Mouse (Mus musculus): ENCODE results near the gene Gdap1l1. TPM values are rescaled to one million over a fixed set of nuclear protein-coding genes. Genes with fewer than 3 reads are reported as not detected.
A peak's percentile ranks its signal among the peaks of the same experiment; 100 is the strongest.

Gdap1l1 gene
- total and polyA plus RNA-seq, 2 experiments from 2014 or later: 147 to 182 TPM

DNA sequence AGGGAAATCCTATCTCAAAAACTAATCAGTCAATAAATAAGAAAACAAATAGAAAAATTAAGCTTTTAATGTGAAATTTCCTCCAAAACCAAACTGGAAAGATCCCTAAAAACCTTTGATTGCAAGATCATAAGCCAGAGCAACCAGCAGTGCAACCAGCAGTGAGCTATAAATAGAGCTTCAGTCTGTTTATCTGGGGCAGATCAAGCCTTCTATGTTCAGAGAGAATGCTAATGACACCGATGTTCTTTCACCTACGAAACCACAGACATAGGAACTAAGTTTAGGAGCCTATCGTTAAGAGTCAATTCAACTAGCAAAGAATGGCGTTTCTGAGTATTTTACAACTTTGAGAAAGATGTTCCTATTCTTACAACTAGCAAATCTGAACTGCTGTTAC lies 26.4 kb upstream of the Gdap1l1 start:
- Histone ChIP-seq H3K4me3 (ENCODE audit: low read depth, low read length) (no peak overlapping the region), H3K27me3 (ENCODE audit: insufficient read depth, low read length) (no peaks in the 10 kb centered on the region), H3K4me1 (ENCODE audit: insufficient read depth, low read length) (no peaks in the 10 kb centered on the region), H3K27ac (ENCODE audit: low read depth, low read length) (no peak overlapping the region), H3K9ac (replicated peaks; ENCODE audit: low read length, poor library complexity, severe bottlenecking) (no peak overlapping the region), H3K36me3 (ENCODE audit: insufficient read depth, low read length) (peaks cover 40% of the 10 kb centered on the region), H3K4me2 (ENCODE audit: low read depth, low read length, poor library complexity, severe bottlenecking) (no peak overlapping the region), H3K9me3 (ENCODE audit: low read length) (no peaks in the 10 kb centered on the region)
- DNase-seq (ENCODE audit: low spot score) (no peak), ATAC-seq (ENCODE audit: low FRiP score) (no peak)
- 85% methylated on average over 4 of the region's 4 CpGs for WGBS
- TF ChIP-seq CTCF (IDR thresholded peaks at IDR 0.05): no peak

DNA sequence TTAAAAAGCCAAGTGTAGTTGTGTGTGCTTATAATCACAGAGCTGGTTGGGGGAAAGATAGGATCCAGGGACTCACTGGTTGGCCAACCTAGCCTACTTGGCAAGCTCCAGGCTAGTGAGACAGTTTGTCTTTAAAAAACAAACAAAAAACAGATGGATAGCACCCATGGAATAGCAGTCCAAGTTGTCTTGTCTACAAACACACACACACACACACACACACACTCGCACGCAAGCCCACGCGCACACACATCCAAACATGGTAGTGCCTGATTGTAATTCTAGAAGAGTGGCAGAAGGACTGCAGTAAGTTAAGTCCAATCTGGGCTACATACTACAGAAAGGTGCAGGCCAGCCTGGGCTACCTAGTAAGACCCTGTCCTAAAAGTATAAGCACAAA lies 25.9 kb upstream of the Gdap1l1 start:
- no peak for TF ChIP-seq CTCF (IDR thresholded peaks at IDR 0.05)
- no peaks in the 10 kb centered on the region for H3K9me3 ChIP-seq (ENCODE audit: low read length)
- no peak overlapping the region for H3K4me2 ChIP-seq (ENCODE audit: low read depth, low read length, poor library complexity, severe bottlenecking)
- no peak for ATAC-seq (ENCODE audit: low FRiP score)
- H3K9ac ChIP-seq (replicated peaks; ENCODE audit: low read length, poor library complexity, severe bottlenecking): no peak overlapping the region
- no peaks in the 10 kb centered on the region for H3K4me1 ChIP-seq (ENCODE audit: insufficient read depth, low read length)
- peaks cover 34% of the 10 kb centered on the region for H3K36me3 ChIP-seq (ENCODE audit: insufficient read depth, low read length)
- H3K27me3 ChIP-seq (ENCODE audit: insufficient read depth, low read length): no peaks in the 10 kb centered on the region
- 96% methylated on average over 4 of the region's 4 CpGs for WGBS
- H3K4me3 ChIP-seq (ENCODE audit: low read depth, low read length): no peak overlapping the region
- H3K27ac ChIP-seq (ENCODE audit: low read depth, low read length): no peak overlapping the region
- no peak for DNase-seq (ENCODE audit: low spot score)

GRCm38 (mm10) chr2:163412846-163413590 lies 25.3 kb upstream of the Gdap1l1 start:
- no peak overlapping the region for H3K27ac ChIP-seq (ENCODE audit: low read depth, low read length)
- peaks cover 34% of the 10 kb centered on the region for H3K36me3 ChIP-seq (ENCODE audit: insufficient read depth, low read length)
- ATAC-seq (ENCODE audit: low FRiP score): no peak

GRCm38 (mm10) chr2:163417026-163417425 lies 21.2 kb upstream of the Gdap1l1 start:
- H3K27me3 ChIP-seq (ENCODE audit: insufficient read depth, low read length): no peaks in the 10 kb centered on the region
- peaks cover 15% of the 10 kb centered on the region for H3K4me1 ChIP-seq (ENCODE audit: insufficient read depth, low read length)
- no peak overlapping the region for H3K9ac ChIP-seq (replicated peaks; ENCODE audit: low read length, poor library complexity, severe bottlenecking)
- DNase-seq (ENCODE audit: low spot score) (no peak), ATAC-seq (ENCODE audit: low FRiP score) (no peak)
- no peak overlapping the region for H3K4me2 ChIP-seq (ENCODE audit: low read depth, low read length, poor library complexity, severe bottlenecking)
- no peak for TF ChIP-seq CTCF (IDR thresholded peaks at IDR 0.05)
- no peak overlapping the region for H3K27ac ChIP-seq (ENCODE audit: low read depth, low read length)
- no peak overlapping the region for H3K4me3 ChIP-seq (ENCODE audit: low read depth, low read length)
- WGBS: 93% methylated on average over 6 of the region's 6 CpGs
- H3K36me3 ChIP-seq (ENCODE audit: insufficient read depth, low read length): peaks cover 3% of the 10 kb centered on the region; the same call in 1 of the 2 replicates
- no peaks in the 10 kb centered on the region for H3K9me3 ChIP-seq (ENCODE audit: low read length)

More at GRCm38 (mm10) chr2:163412846-163413590, 25.3 kb upstream of the Gdap1l1 start:
- 94% methylated on average over 9 of the region's 9 CpGs for WGBS
- Histone ChIP-seq H3K4me2 (ENCODE audit: low read depth, low read length, poor library complexity, severe bottlenecking) (no peak overlapping the region), H3K9me3 (ENCODE audit: low read length) (no peaks in the 10 kb centered on the region), H3K4me1 (ENCODE audit: insufficient read depth, low read length) (0 out of 2 replicates have a peak, but pooled peaks cover 4% of the 10 kb centered on the region), H3K4me3 (ENCODE audit: low read depth, low read length) (no peak overlapping the region), H3K27me3 (ENCODE audit: insufficient read depth, low read length) (no peaks in the 10 kb centered on the region), H3K9ac (replicated peaks; ENCODE audit: low read length, poor library complexity, severe bottlenecking) (no peak overlapping the region)
- TF ChIP-seq CTCF (IDR thresholded peaks at IDR 0.05): no peak
- no peak for DNase-seq (ENCODE audit: low spot score)

GRCm38 (mm10) chr2:163417830-163418229 lies 20.4 kb upstream of the Gdap1l1 start:
- TF ChIP-seq CTCF (IDR thresholded peaks at IDR 0.05): no peak
- H3K27me3 ChIP-seq (ENCODE audit: insufficient read depth, low read length): no peaks in the 10 kb centered on the region
- no peak overlapping the region for H3K27ac ChIP-seq (ENCODE audit: low read depth, low read length)
- no peak overlapping the region for H3K9ac ChIP-seq (replicated peaks; ENCODE audit: low read length, poor library complexity, severe bottlenecking)
- peaks cover 3% of the 10 kb centered on the region; the same call in 1 of the 2 replicates for H3K36me3 ChIP-seq (ENCODE audit: insufficient read depth, low read length)
- peak overlapping the region; percentile 94; the same call in 1 of the 2 replicates for H3K4me3 ChIP-seq (ENCODE audit: low read depth, low read length)
- H3K9me3 ChIP-seq (ENCODE audit: low read length): no peaks in the 10 kb centered on the region
- H3K4me2 ChIP-seq (ENCODE audit: low read depth, low read length, poor library complexity, severe bottlenecking): peak overlapping the region; percentile 82; the same call in 1 of the 2 replicates
- ATAC-seq (ENCODE audit: low FRiP score) (no peak), DNase-seq (ENCODE audit: low spot score) (no peak)
- H3K4me1 ChIP-seq (ENCODE audit: insufficient read depth, low read length): peaks cover 15% of the 10 kb centered on the region

DNA sequence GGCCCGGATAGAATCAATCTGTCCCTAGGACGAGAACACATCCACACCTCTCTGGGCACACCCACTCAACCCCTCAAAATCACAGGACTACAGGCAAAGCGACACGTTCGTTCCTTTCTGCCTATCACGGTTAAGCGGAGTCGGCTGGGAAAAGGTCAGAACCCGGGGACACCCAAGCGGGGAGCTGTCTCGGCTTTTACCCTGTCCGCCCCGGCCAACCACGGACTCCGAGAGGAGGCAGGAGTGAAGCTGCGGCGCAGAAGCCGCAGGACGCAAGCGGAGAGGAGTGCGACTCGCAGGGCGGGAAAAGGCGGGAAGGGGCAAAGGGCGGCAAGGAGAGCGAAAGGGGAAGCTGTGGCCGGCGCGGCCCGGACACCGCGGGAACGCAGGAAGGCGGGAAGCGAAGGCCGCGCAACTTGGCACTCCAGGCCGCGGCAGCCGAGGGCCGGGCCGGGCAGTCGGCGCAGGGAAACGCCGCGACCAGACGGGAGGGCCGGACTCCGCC lies 19.4 kb upstream of the Gdap1l1 start:
- Histone ChIP-seq H3K4me3 (ENCODE audit: low read depth, low read length) (peak overlapping the region; percentile 94), H3K9ac (replicated peaks; ENCODE audit: low read length, poor library complexity, severe bottlenecking) (peak overlapping the region; percentile 75), H3K4me2 (ENCODE audit: low read depth, low read length, poor library complexity, severe bottlenecking) (peak overlapping the region; percentile 82), H3K9me3 (ENCODE audit: low read length) (no peaks in the 10 kb centered on the region), H3K4me1 (ENCODE audit: insufficient read depth, low read length) (peaks cover 15% of the 10 kb centered on the region), H3K27ac (ENCODE audit: low read depth, low read length) (peak overlapping the region; percentile 73), H3K27me3 (ENCODE audit: insufficient read depth, low read length) (no peaks in the 10 kb centered on the region), H3K36me3 (ENCODE audit: insufficient read depth, low read length) (peaks cover 3% of the 10 kb centered on the region; the same call in 1 of the 2 replicates)
- no peak; the same call in 1 of the 2 replicates for ATAC-seq (ENCODE audit: low FRiP score)
- peak; percentile 15 for DNase-seq (ENCODE audit: low spot score)
- no peak for TF ChIP-seq CTCF (IDR thresholded peaks at IDR 0.05)
- WGBS: 1% methylated on average over 33 of the region's 50 CpGs
